Mouse (Mus musculus) common myeloid progenitor, adult 5-6 weeks (primary cell): ENCODE results near the gene Arntl. TPM values are rescaled to one million over a fixed set of nuclear protein-coding genes. Genes with fewer than 3 reads are reported as not detected.

Experiments used
- ATAC-seq: replicated peaks from 2 replicates; pipeline ENCODE4 v1.8.0; 2016; ENCODE audit warnings: low read depth, mild to moderate bottlenecking, moderate TSS enrichment, inconsistent platforms; ENCODE audit not compliant: poor library complexity, severe bottlenecking
- total RNA-seq: library from RNA; stranded (forward); fragments of 200-1000, 187-1606 nt; gene quantifications from 2 replicates; pipeline ENCODE4 v1.2.3, GENCODE M21; 2017

Gene Arntl
- total RNA-seq, 1 experiment from 2014 or later, result 6.4 TPM

DNA sequence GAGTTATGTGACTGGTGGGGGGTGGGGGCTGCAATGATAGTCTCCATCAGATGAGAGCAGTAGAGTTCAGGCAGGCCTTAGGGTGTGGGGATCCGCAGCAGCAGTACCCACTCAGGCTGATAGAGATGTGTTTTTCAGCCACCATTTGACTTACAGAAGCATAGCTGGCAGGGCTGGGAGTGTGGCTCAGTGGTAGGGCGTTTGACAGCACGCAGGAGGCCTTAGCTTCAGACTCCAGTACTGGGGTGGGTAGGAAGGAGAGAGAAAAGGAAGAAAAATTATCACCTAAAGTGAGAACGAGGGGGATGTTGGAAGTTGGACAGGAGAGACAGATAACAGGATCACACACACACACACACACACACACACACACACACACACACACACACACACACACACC, 71.2 kb downstream of the Arntl start:
- ATAC-seq, result no peak

DNA sequence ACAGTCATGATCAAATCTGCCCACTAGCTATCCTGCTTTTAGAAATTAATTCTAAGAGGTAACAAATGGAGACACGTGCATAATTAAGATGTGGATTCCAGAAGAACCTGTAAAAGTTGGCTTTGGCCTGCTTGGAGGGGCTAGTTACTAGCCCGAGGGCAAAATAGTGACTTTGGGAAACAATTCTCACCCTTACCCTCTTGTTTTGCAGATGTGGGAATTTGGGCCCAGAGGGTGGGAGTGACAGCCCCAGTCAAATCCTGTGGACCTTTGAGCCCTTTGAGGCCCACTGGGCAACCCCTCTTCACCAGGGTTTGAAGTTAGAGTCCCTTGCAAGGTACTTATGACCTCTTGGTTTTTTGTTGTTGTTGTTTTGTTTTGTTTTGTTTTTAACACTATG, 72.0 kb downstream of the Arntl start:
- no peak for ATAC-seq

DNA sequence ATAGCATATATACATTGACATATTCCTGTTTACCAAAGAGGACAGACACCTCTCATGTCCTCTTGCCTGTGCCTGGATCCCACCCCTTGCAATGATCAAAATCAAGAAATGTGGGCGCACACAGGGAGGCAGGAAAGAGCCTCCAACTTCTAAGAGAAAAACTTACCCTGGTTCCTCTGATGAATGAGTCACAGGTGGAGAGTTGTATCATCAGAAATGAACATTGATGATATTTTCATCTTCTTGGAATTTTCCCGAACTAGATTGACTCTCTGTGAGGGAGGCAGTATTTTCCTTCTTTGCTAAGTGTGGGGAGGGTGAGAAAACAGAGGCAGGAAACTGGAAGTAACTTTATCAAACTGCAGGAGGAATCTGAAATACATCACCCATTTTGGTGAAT, 78.1 kb downstream of the Arntl start:
- no peak for ATAC-seq

DNA sequence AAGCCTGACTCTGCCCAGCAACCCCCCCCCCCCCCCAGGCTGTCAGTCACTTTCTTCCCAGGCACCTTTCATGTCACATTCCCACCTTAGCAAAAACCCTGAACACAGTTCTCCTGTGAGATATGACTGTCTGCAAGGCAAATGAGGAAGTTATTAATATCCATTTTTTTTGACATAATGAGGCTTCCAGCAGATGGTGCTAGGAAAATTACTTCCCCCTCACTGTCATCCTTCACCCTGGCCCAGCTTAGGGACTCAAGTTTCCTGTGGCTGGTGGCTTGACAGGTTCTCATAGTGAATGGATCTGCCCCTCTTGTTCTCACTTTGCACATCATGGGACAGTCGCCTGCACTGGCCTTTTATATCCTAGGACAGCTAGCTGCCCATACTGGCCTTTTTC, 81.9 kb downstream of the Arntl start:
- ATAC-seq, result peak; percentile 87

DNA sequence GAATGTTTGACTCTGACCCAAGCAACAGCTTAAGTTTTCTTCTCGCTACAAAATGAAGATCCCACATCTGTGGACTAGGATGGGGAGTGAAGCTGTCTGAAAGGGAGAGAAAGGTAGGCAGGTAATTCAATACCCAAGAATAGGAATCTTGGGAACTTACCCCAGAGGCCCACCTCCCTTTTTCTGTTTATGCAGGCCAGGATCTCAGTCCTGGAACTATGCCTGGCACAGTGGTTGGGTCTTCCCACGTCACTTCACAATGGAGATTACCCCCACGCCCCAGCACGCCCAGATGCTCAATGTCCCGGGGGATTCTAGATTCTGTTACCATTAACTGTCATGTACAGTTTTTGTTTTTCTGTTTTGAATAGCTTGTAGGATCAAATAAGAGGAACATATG, 84.5 kb downstream of the Arntl start:
- ATAC-seq, result no peak

DNA sequence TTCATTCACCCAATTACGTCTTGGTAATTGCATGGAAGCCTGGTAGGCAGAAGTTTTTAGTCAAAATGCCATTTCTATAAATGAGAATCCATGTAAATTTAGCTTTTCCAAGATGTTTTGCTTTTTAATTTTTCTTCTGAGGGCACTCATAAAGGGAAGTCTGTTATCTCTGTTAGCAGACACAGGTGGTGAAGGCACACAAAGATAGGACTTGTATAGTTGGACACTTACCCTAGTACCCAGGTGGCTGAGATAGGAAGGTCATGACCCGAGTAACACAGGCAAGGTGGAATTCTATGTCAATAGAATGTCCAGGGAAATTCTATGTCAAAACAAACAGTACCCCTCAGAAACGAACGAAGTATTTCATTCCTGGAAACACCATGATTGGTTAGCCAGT, 84.9 kb downstream of the Arntl start:
- no peak for ATAC-seq

DNA sequence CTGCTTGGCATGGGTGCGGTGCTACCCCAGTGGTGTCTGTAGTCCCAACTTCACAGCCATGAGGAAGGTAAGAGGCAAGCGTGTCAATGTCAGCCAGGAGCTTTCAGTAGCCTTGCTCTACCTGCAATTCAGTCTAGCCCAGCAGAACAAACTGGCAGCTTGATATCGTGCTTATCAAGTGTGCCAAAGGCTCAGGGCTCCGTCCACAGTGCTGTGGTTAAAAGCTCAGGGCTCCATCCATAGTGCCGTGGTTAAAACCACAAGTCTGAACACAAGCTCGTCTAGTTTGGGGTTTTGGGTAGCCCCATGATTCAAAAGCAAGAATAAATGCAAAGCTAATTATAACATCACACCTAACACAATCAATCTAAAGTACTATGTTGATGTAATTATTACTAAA, 87.3 kb downstream of the Arntl start:
- peak; percentile 72 for ATAC-seq

DNA sequence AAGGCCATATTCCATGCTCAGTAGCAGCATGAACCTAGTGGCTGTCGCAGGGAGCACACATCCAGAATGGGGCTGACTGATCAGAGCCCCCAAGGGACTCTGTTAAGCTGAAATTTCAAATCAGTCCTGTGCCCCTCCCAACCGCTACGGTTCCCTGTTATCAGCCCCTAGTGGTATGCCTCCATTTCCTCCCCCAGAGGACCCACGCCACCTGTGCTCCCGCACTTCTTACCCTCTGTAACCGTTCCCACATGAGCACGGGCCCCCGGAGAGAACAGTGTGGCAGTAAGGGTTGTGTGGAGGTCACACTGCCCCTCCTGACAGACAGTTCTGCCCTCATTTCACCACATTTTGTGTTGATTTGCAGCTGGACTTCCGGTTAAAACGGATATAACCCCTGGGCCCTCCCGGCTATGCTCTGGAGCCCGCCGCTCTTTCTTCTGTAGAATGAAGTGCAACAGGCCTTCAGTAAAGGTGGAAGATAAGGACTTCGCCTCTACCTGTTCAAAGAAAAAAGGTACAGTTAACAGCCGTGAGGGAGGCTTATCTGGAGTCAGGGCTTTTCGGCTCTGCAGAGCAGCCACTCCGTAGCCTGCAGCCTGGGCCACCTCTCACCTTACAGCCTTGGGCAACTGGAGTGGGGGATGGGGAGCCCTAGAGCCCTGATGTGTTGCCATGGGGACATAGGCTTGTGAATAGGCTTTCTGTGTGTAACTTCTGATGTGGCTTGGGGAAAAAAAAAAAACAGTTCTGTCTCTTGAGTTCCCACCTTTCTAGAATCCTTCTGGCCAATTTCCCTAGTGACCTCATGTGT, 88.0 kb downstream of the Arntl start:
- ATAC-seq, result peak; percentile 67

DNA sequence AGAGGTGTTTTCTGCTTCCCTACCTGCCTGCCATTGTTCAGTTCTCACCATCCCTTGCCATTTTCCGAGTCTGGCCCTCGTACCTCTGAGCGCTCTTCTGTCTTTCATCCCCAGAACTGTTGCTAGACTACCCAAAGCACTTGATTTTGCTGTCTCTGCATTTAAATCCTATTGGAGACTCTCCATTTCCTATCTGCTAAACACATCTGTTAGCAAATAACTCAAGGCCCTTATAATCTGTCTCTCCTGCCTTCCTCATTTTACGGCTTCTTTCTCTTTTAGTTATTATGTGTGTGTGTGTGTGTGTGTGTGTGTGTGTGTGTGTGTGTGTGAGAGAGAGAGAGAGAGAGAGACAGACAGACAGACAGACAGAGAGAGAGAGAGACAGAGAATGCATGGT, 90.5 kb downstream of the Arntl start:
- ATAC-seq, result no peak

DNA sequence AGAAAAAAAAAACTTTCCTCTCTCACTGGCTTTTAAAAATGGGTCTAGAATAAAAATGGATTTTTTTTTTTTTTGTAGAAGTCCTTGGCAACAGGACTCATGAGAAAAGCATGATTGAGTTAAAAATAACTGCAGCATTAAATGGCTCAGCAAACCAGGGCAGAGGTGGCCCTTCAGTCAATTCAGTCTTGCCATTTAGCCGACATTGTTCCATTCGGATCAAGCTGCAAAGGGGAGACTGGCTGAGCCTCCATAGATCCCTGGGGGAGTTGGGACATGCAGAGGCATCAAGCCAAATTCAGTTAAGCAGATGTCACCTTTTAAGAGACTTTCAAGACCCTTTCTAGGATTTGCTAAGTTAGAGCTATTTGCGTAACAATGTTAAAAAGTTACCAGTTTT, 102.9 kb downstream of the Arntl start:
- ATAC-seq, result no peak

DNA sequence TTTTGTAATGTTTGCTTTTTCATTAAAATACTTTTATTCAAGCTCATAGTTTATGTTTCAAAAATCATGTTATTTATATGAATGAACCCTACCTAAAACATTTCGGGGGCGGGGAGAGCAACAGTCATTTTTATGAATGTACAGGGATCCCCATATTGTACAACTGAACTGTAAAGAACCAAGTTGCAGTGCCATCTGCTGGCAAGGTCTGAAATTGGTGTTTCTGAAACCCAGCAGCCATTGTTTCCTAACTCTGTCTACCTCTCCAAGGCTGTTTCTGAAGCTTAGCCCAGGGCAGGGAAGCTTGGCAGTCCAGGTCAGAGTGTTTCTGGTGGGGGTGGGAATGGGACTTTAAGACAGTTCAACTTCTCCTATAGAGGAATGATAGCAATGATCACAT, 104.5 kb downstream of the Arntl start:
- peak; percentile 89 for ATAC-seq

DNA sequence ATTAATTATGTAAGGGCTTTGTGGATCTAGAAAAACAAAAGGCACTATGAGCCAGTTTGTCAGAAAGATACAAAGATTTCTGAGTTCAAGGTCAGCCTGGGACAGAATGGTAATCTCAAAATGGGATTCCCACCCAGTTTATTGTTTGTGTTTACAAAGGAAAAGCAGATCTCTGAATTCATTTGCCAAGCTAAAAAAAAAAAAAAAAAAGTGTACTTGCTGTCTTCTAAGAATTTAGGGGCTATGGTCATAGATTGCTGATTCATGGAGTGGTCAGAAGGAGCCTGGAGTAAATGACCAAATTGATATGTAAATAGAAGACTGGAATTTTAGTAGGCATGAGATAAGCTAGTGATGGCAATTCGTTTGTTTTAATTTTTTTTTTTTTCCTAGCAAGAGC, 112.9 kb downstream of the Arntl start:
- ATAC-seq, result no peak

DNA sequence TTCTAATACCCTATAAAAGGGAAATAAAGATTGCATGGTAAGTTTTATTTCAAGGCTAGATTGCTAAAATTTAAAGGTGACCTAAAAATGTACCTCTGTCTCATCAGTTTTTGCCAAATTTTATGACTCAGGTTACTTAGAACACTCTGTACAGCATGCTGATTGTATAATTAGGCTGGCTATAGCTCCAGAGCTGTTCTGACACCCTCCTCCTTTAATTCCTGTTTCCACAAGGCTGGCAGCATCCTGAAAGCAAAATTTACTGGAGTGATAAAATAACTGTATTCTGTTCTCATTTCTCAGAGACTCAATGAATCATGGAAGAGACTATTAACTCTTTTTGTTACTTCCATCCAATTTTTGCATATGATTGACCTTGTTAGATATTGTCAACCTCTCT, 126.8 kb downstream of the Arntl start:
- no peak for ATAC-seq

DNA sequence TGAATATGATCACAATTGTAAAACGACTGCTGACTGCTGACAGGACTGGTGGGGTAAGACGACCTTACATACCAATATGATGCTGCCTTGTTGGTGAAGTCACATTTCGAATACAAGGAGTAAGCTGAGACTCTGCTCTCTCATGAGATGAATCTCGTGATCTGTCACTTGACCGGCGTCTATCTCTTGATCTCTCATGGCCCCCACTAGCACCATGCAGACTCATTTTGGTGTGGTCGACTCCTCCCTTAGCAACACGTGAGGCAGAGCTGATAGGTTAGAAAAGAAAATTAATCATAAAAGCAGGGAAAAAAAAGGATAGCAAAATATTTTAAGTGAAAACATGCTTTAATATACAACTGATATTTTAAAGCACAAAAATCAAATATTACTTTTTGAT, 128.0 kb downstream of the Arntl start:
- ATAC-seq, result no peak

DNA sequence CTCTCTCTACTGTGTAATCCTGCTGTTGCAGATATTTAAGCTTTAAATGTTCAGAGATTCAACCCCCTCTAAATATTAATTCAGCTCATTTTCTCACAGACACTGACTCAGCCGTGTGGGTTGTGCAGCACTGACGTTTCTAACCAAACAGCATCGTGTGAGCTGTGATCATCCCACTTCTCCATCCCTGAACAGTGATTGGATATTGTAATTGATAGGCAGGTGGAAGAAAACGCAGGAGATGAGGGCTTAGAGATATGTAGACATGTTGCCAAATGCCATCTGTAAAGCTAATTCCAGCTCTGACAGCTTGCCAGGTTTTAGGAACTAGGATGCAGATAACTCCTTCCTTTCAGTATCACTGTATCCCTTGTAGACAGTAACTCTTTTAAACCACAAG, 140.0 kb downstream of the Arntl start:
- no peak for ATAC-seq

DNA sequence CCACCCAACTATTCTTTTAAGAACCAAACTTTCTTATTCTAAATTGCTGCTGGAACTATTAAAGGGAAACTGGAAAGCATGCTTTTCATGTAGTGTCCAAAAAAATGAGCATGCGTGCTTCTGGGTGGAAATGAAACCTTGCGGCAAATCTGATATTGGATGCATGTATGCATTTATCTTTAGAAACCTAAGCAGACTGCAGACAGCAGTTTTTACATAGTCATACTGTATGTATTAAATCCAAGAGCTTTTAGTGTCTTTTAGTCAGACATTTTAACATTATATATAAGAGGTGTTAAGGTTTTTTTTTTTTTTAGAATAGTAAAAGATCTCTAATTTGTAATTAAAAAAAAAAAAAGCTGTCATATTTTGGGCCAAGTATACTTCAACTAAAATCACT, 140.4 kb downstream of the Arntl start:
- ATAC-seq, result no peak

DNA sequence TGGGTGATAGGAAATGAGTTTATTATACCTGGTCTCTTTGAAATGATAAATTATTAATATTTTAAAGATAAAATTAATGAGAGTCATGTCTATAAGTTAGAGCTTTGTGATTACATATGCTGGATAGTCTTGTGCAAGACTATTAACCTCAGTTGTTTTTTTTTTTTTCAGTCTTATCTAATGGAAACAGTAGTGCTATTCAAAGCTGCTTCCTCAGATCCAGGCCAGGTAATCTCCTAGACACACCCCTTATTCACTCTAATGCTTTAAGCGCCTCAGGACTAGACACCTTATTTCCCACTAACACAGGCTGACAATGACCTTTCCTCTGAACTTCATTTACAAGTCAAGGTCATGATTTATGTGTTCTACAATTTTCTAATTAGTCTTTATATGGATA, 141.8 kb downstream of the Arntl start:
- ATAC-seq, result peak; percentile 71; the same call in 1 of the 2 replicates

Other genes with a start within 250 kb of the Arntl start
- gene Btbd10, start 161.9 kb downstream of the Arntl start, total RNA-seq, result 25.8 and 27.1 TPM in 2 replicates
- not detected in 2 replicates for gene Pth, start 181.1 kb downstream of the Arntl start, total RNA-seq